Mouse (Mus musculus): ENCODE results near the gene Ostc. TPM values are rescaled to one million over a fixed set of nuclear protein-coding genes. Genes with fewer than 3 reads are reported as not detected.

Ostc gene
- total RNA-seq, 2 experiments from 2014 or later, result 43.6 to 56.7 TPM

GRCm38 (mm10) chr3:130662496-130662895 is 46.7 kb downstream of the Ostc start:
- ATAC-seq (replicated peaks; ENCODE audit: low FRiP score, poor library complexity, severe bottlenecking), result no peak

DNA sequence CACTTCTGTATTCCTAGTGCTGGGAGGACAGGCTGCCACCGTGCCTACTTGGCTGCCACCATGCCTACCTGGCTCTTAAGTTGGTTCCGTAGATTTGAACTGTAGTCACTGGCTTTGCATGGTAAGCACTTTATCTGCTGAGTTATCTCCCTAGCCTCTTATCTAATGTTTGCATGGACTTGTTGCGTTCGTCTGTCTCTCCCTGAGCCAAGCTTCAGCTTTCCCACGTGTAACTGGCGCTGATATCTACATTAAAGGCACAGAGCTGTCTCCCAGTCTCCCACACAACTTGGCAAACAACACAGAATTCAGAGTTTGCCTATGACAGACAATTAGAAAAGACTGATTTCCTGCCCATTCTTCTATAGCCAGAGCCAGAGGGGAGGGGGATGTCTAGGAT is 48.6 kb downstream of the Ostc start:
- no peak for ATAC-seq (replicated peaks; ENCODE audit: low FRiP score, poor library complexity, severe bottlenecking)

GRCm38 (mm10) chr3:130649569-130649968 is 59.7 kb downstream of the Ostc start:
- ATAC-seq (replicated peaks; ENCODE audit: low FRiP score, poor library complexity, severe bottlenecking), result no peak

DNA sequence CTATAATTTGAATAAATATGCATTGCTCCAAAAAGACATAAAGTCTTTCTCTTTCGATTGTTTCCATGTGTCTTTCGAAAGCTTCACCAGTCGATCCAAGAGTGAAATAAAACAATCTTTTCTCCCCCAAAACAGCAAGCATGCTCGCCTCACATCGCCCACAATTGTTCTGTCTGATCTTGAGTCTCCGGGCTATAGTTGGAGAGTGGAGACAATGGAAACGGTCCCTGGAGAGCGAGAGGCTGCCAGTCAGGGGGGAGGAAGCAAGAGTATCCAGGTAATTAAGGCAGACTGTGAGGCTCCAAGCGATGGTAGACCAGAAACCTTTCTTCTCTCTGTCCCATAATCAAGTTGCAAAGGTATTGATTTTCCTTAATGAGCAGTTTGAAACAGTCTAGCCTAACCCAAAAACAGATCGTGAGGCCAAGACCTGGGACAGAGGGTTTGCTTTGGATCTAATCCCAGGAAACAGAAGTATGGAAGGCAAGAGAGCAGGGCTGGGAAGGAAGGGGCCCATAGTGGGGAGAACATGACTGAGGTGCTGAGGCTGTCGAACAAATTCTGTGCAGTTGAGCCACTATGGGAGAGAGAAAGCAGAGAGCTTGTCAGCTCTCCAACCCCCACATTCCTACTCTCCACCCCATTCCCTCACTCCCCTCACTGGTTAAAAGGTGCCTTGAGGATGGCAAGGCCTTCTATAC is 63.0 kb downstream of the Ostc start:
- ATAC-seq (replicated peaks; ENCODE audit: low FRiP score, poor library complexity, severe bottlenecking), result no peak

Other genes with a start within 250 kb of the Ostc start
- not detected in 2 replicates for gene Etnppl, start 92.0 kb downstream of the Ostc start, total RNA-seq (2015; ENCODE audit: low replicate concordance)
- gene Etnppl, start 92.0 kb downstream of the Ostc start, total RNA-seq (2017; ENCODE audit: low replicate concordance), result 0.14 TPM in 1 of 2 replicates, not detected in the other
- 359 and 391 TPM in 2 replicates for gene Rpl34, start 21.0 kb upstream of the Ostc start, total RNA-seq (2015; ENCODE audit: low replicate concordance)
- gene Rpl34, start 21.0 kb upstream of the Ostc start, total RNA-seq (2017; ENCODE audit: low replicate concordance), result 424 and 588 TPM in 2 replicates

Measured in erythroblast, adult 5-6 weeks (primary cell).